Mouse (Mus musculus) MEL (cell line): ENCODE measurements at regions not wholly inside any gene's neighbourhood (a gene's known extent, or its start where the extent isn't known, plus 50 kb on each side); places are given as distances from the start of the nearest gene placed in this dataset.

Source experiments
- DNase-seq: peaks from one replicate; pipeline ENCODE4 v3.0.0; 2011; ENCODE audit warnings: low read depth, low spot score
- H3K27ac ChIP-seq: 2 replicates; pipeline ENCODE4 v1.5.1; 2012; ENCODE audit warnings: low read depth, mild to moderate bottlenecking, control low read depth, low read length, moderate library complexity; ENCODE audit not compliant: control insufficient read depth
- H3K27me3 ChIP-seq, 2 experiments: fragments of 150-350 bp in 1 of 2; sonication (generic) in 1 of 2; 2 replicates each; pipeline ENCODE4 v1.6.1; 2012; ENCODE audit warnings: low read length in 2 of 2, mild to moderate bottlenecking in 2 of 2, improper control_type of control experiment in 1 of 2, moderate library complexity in 1 of 2; ENCODE audit not compliant: insufficient read depth in 2 of 2, control insufficient read depth in 1 of 2
- H3K36me3 ChIP-seq, 2 experiments: 2 replicates each; pipeline ENCODE4 v1.6.1; 2012 to 2014; ENCODE audit warnings: low read length in 2 of 2, improper control_type of control experiment in 1 of 2, inconsistent platforms in 1 of 2, mild to moderate bottlenecking in 1 of 2; ENCODE audit not compliant: insufficient read depth in 2 of 2, control insufficient read depth in 1 of 2
- H3K4me1 ChIP-seq, 2 experiments: fragments of 150-350 bp in 1 of 2; sonication (generic) in 1 of 2; 2 replicates each; pipeline ENCODE4 v1.6.1; 2012; ENCODE audit warnings: low read length in 2 of 2, improper control_type of control experiment in 1 of 2, mild to moderate bottlenecking in 1 of 2; ENCODE audit not compliant: insufficient read depth in 2 of 2, control insufficient read depth in 1 of 2
- H3K4me3 ChIP-seq, 2 experiments: fragments of 150-350 bp in 1 of 2; sonication (generic) in 1 of 2; 2 replicates each; pipeline ENCODE4 v1.5.1; 2012; ENCODE audit warnings: low read depth in 2 of 2, low read length in 2 of 2, mild to moderate bottlenecking in 2 of 2, moderate library complexity in 2 of 2, control low read depth in 1 of 2, improper control_type of control experiment in 1 of 2; ENCODE audit not compliant: control insufficient read depth in 1 of 2, insufficient read depth in 1 of 2
- H3K79me2 ChIP-seq: 2 replicates; pipeline ENCODE4 v1.6.1; 2012; ENCODE audit warnings: mild to moderate bottlenecking, low read length, moderate library complexity; ENCODE audit not compliant: control insufficient read depth, poor library complexity, insufficient read depth
- H3K9ac ChIP-seq: 2 replicates; pipeline ENCODE4 v1.6.1; 2012; ENCODE audit warnings: low read depth, mild to moderate bottlenecking, control low read depth, low read length, moderate library complexity; ENCODE audit not compliant: control insufficient read depth, poor library complexity, severe bottlenecking
- H3K9me3 ChIP-seq: fragments of 150-350 bp; sonication (generic); replicated peaks from 2 replicates; pipeline ENCODE4 v1.6.1; 2012; ENCODE audit warnings: mild to moderate bottlenecking, low read length, improper control_type of control experiment, moderate library complexity; ENCODE audit not compliant: insufficient read depth
- CHD2 ChIP-seq: IDR thresholded peaks from 2 replicates; pipeline ENCODE4 v1.6.1; 2011; ENCODE audit warnings: low read length, improper control_type of control experiment
- ETS1 ChIP-seq: IDR thresholded peaks from 2 replicates; pipeline ENCODE4 v1.6.1; 2012; ENCODE audit warnings: low read depth, mild to moderate bottlenecking, inconsistent platforms, low read length, improper control_type of control experiment, moderate library complexity
- HCFC1 ChIP-seq: IDR thresholded peaks from 2 replicates; pipeline ENCODE4 v1.6.1; 2012; ENCODE audit warnings: low read depth, mild to moderate bottlenecking, inconsistent platforms, low read length, improper control_type of control experiment, moderate library complexity
- KAT2A ChIP-seq: conservative IDR thresholded peaks from 2 replicates; pipeline ENCODE4 v1.6.1; 2012; ENCODE audit warnings: low read depth, low read length, improper control_type of control experiment, inconsistent platforms
- MAZ ChIP-seq: IDR thresholded peaks from 2 replicates; pipeline ENCODE4 v1.6.1; 2012; ENCODE audit warnings: low read depth, mild to moderate bottlenecking, inconsistent platforms, low read length, improper control_type of control experiment
- MEF2A ChIP-seq: IDR thresholded peaks from 2 replicates; pipeline ENCODE4 v1.6.1; 2014; ENCODE audit warnings: low read depth, mild to moderate bottlenecking, inconsistent platforms, low read length, improper control_type of control experiment; ENCODE audit not compliant: poor library complexity, insufficient replicate concordance, severe bottlenecking; ENCODE audit errors: extremely low read depth
- MYC ChIP-seq: IDR thresholded peaks from 2 replicates; pipeline ENCODE4 v1.6.1; 2011; ENCODE audit warnings: low read depth, mild to moderate bottlenecking, low read length, improper control_type of control experiment, moderate library complexity
- NELFE ChIP-seq: IDR thresholded peaks from 2 replicates; pipeline ENCODE4 v1.6.1; 2011; ENCODE audit warnings: low read depth, low read length, improper control_type of control experiment
- NRF1 ChIP-seq: IDR thresholded peaks from 2 replicates; pipeline ENCODE4 v1.6.1; 2014; ENCODE audit warnings: low read depth, mild to moderate bottlenecking, inconsistent platforms, low read length, improper control_type of control experiment, moderate library complexity; ENCODE audit not compliant: poor library complexity, insufficient read depth, severe bottlenecking
- POLR2A ChIP-seq, 2 experiments: IDR thresholded peaks; 2 replicates each; pipeline ENCODE4 v1.6.1; 2011 to 2012; ENCODE audit warnings: low read length in 2 of 2, mild to moderate bottlenecking in 2 of 2, control low read depth in 1 of 2, improper control_type of control experiment in 1 of 2, low read depth in 1 of 2, moderate library complexity in 1 of 2; ENCODE audit not compliant: control insufficient read depth in 1 of 2, insufficient read depth in 1 of 2, poor library complexity in 1 of 2
- POLR2AphosphoS5 ChIP-seq: IDR thresholded peaks from 2 replicates; pipeline ENCODE4 v1.6.1; 2012; ENCODE audit warnings: low read depth, borderline replicate concordance, mild to moderate bottlenecking, inconsistent platforms, low read length, moderate library complexity, mixed read lengths
- RAD21 ChIP-seq: IDR thresholded peaks from 2 replicates; pipeline ENCODE4 v1.6.1; 2011; ENCODE audit warnings: mild to moderate bottlenecking, low read depth, low read length, improper control_type of control experiment
- TAL1 ChIP-seq: IDR thresholded peaks from 2 replicates; pipeline ENCODE4 v1.6.1; 2012; ENCODE audit warnings: mild to moderate bottlenecking, inconsistent platforms, low read length, moderate library complexity, mixed read lengths
- UBTF ChIP-seq: IDR thresholded peaks from 2 replicates; pipeline ENCODE4 v1.6.1; 2012; ENCODE audit warnings: low read depth, mild to moderate bottlenecking, inconsistent platforms, low read length, improper control_type of control experiment, moderate library complexity, borderline replicate concordance; ENCODE audit not compliant: insufficient read depth
- USF1 ChIP-seq: IDR thresholded peaks from 2 replicates; pipeline ENCODE4 v1.6.1; 2014; ENCODE audit warnings: low read depth, mild to moderate bottlenecking, inconsistent platforms, low read length, improper control_type of control experiment, moderate library complexity
- ZC3H11A ChIP-seq: IDR thresholded peaks from 2 replicates; pipeline ENCODE4 v1.6.1; 2012; ENCODE audit warnings: low read depth, mild to moderate bottlenecking, inconsistent platforms, low read length, improper control_type of control experiment
- ZKSCAN1 ChIP-seq: IDR thresholded peaks from 2 replicates; pipeline ENCODE4 v1.6.1; 2012; ENCODE audit warnings: low read depth, mild to moderate bottlenecking, inconsistent platforms, low read length, improper control_type of control experiment, moderate library complexity
- ZMIZ1 ChIP-seq: IDR thresholded peaks from 2 replicates; pipeline ENCODE4 v1.6.1; 2012; ENCODE audit warnings: low read depth, mild to moderate bottlenecking, inconsistent platforms, low read length, improper control_type of control experiment, moderate library complexity

GRCm38 (mm10) chr5:103336689-103337490 lies 88.1 kb upstream of the Ptpn13 start:
- DNase-seq = no peak
- H3K9ac ChIP-seq = no peak overlapping the region
- no peaks in the 10 kb centered on the region for H3K79me2 ChIP-seq
- H3K27ac ChIP-seq = no peak overlapping the region
- H3K36me3 ChIP-seq = no peaks in the 10 kb centered on the region
- no peaks in the 10 kb centered on the region for H3K9me3 ChIP-seq
- H3K27me3 ChIP-seq = no peaks in the 10 kb centered on the region; a peak in 1 of 4 replicates
- H3K4me3 ChIP-seq = no peak overlapping the region
- no peak for TF ChIP-seq USF1
- TF ChIP-seq TAL1 = no peak
- TF ChIP-seq MAZ = no peak
- no peak for TF ChIP-seq ZMIZ1
- H3K4me1 ChIP-seq = no peaks in the 10 kb centered on the region

GRCm38 (mm10) chr5:103335916-103336688 lies 88.9 kb upstream of the Ptpn13 start:
- no peaks in the 10 kb centered on the region; a peak in 1 of 4 replicates for H3K27me3 ChIP-seq
- no peaks in the 10 kb centered on the region for H3K36me3 ChIP-seq
- no peak overlapping the region for H3K4me3 ChIP-seq
- H3K4me1 ChIP-seq = no peaks in the 10 kb centered on the region
- H3K9me3 ChIP-seq = no peaks in the 10 kb centered on the region
- no peak for TF ChIP-seq ZC3H11A
- TF ChIP-seq ZKSCAN1 = no peak
- no peak for TF ChIP-seq MAZ
- TF ChIP-seq MEF2A = no peak
- TF ChIP-seq MYC = no peak
- TF ChIP-seq ETS1 = no peak
- no peak for TF ChIP-seq NELFE
- TF ChIP-seq HCFC1 = no peak
- no peak for TF ChIP-seq KAT2A
- TF ChIP-seq CHD2 = no peak
- no peak for TF ChIP-seq POLR2A (IDR thresholded peaks at IDR 0.05; ENCODE audit: control insufficient read depth in 1 of 2, insufficient read depth in 1 of 2, low read depth in 1 of 2, low read length in 2 of 2, poor library complexity in 1 of 2)
- no peak for TF ChIP-seq TAL1
- TF ChIP-seq NRF1 = no peak
- no peak for TF ChIP-seq POLR2AphosphoS5
- no peak for TF ChIP-seq UBTF
- TF ChIP-seq RAD21 = no peak
- TF ChIP-seq, all 39 proteins: peak for 0
- Histone ChIP-seq H3K27ac (no peak overlapping the region), H3K9ac (no peak overlapping the region), H3K79me2 (no peaks in the 10 kb centered on the region)
- DNase-seq = no peak
